Mouse (Mus musculus) right cerebral cortex, postnatal 10 days (tissue): ENCODE results near the gene Llph.

Experiments used
- DNase-seq, 2 experiments: peaks; one replicate each; pipeline ENCODE4 v3.0.0; 2021; ENCODE audit warnings: low spot score in 2 of 2

The Llph gene

GRCm38 (mm10) chr10:120219578-120220359 is 7.1 kb upstream of the Llph start:
- no peak for DNase-seq

- no peak for DNase-seq
Observed at GRCm38 (mm10) chr10:120220776-120221175, 6.1 kb upstream of the Llph start.

- peak in 1 of 2 experiments; percentile 63 for DNase-seq
Observed at GRCm38 (mm10) chr10:120231718-120232117, 4.8 kb downstream of the Llph start.

- DNase-seq, result peak; percentile 71 to 85
Observed at GRCm38 (mm10) chr10:120233655-120234367, 6.9 kb downstream of the Llph start.

GRCm38 (mm10) chr10:120236855-120237254 is 10.0 kb downstream of the Llph start:
- no peak for DNase-seq

- DNase-seq, result no peak
Observed at GRCm38 (mm10) chr10:120238241-120238640, 11.4 kb downstream of the Llph start.

GRCm38 (mm10) chr10:120239476-120239875 is 12.6 kb downstream of the Llph start:
- DNase-seq, result no peak

- no peak for DNase-seq
Observed at GRCm38 (mm10) chr10:120242421-120242820, 15.6 kb downstream of the Llph start.

- DNase-seq, result no peak
Observed at GRCm38 (mm10) chr10:120245681-120246080, 18.8 kb downstream of the Llph start.

GRCm38 (mm10) chr10:120246994-120247750 is 20.3 kb downstream of the Llph start:
- peak; percentile 37 to 54 for DNase-seq

- DNase-seq, result no peak
Observed at GRCm38 (mm10) chr10:120250911-120251683, 24.2 kb downstream of the Llph start.

GRCm38 (mm10) chr10:120251791-120252190 is 24.9 kb downstream of the Llph start:
- DNase-seq, result no peak

- DNase-seq, result no peak
Observed at GRCm38 (mm10) chr10:120252800-120253199, 25.9 kb downstream of the Llph start.

- DNase-seq, result peak; percentile 68 to 70
Observed at GRCm38 (mm10) chr10:120257231-120257630, 30.4 kb downstream of the Llph start.

GRCm38 (mm10) chr10:120267790-120268189 is 40.9 kb downstream of the Llph start:
- DNase-seq, result no peak

GRCm38 (mm10) chr10:120269946-120270345 is 43.1 kb downstream of the Llph start:
- no peak for DNase-seq

GRCm38 (mm10) chr10:120270777-120271176 is 43.9 kb downstream of the Llph start:
- peak in 1 of 2 experiments; percentile 38 for DNase-seq

GRCm38 (mm10) chr10:120271318-120271717 is 44.4 kb downstream of the Llph start:
- no peak for DNase-seq

GRCm38 (mm10) chr10:120271879-120272269 is 45.0 kb downstream of the Llph start:
- no peak for DNase-seq

- DNase-seq, result peak; percentile 24 to 25
Observed at GRCm38 (mm10) chr10:120272270-120272883, 45.5 kb downstream of the Llph start.

- DNase-seq, result no peak
Observed at GRCm38 (mm10) chr10:120273335-120273734, 46.5 kb downstream of the Llph start.
